Mouse (Mus musculus) 3T3-L1 (cell line): ENCODE results near the gene Duox2.
A peak's percentile ranks its signal among the peaks of the same experiment; 100 is the strongest.
"Not testable (repeated sequence)": the region's sequence is repeated elsewhere in the genome, so short reads cannot be mapped to it uniquely, and the experiment has no call there.

Experiments used
- DNase-seq: peaks from one replicate; pipeline ENCODE4 v3.0.0-alpha.2; 2015; ENCODE audit warnings: low read depth, low spot score

The Duox2 gene

GRCm38 (mm10) chr2:122298096-122298499, at the start of gene Duox2:
Gene Duox2 (minus strand): TSS chr2:122298449.
- no peak for DNase-seq

- DNase-seq: no peak
Measured at GRCm38 (mm10) chr2:122347257-122347656, 49.0 kb upstream of the Duox2 start.

- not testable (repeated sequence) for DNase-seq
Measured at GRCm38 (mm10) chr2:122346164-122346563, 47.9 kb upstream of the Duox2 start.

- no peak for DNase-seq
Measured at GRCm38 (mm10) chr2:122345106-122345893, 47.1 kb upstream of the Duox2 start.

GRCm38 (mm10) chr2:122337291-122337690, 39.0 kb upstream of the Duox2 start:
- no peak for DNase-seq

GRCm38 (mm10) chr2:122334170-122334569, 35.9 kb upstream of the Duox2 start:
- peak; percentile 60 for DNase-seq

- DNase-seq: no peak
Measured at GRCm38 (mm10) chr2:122332222-122332621, 34.0 kb upstream of the Duox2 start.

- DNase-seq: not testable (repeated sequence)
Measured at GRCm38 (mm10) chr2:122330317-122330716, 32.1 kb upstream of the Duox2 start.

- DNase-seq: peak; percentile 89
Measured at GRCm38 (mm10) chr2:122327986-122328385, 29.7 kb upstream of the Duox2 start.

GRCm38 (mm10) chr2:122325361-122325760, 27.1 kb upstream of the Duox2 start:
- DNase-seq: peak; percentile 61

GRCm38 (mm10) chr2:122324586-122324985, 26.3 kb upstream of the Duox2 start:
- no peak for DNase-seq

GRCm38 (mm10) chr2:122323960-122324359, 25.7 kb upstream of the Duox2 start:
- DNase-seq: no peak

GRCm38 (mm10) chr2:122317384-122317783, 19.1 kb upstream of the Duox2 start:
- no peak for DNase-seq

GRCm38 (mm10) chr2:122315372-122315771, 17.1 kb upstream of the Duox2 start, which contains the start of gene Duox1:
Gene Duox1 (plus strand): TSS chr2:122315672.
- DNase-seq: no peak

GRCm38 (mm10) chr2:122313536-122313935, 15.3 kb upstream of the Duox2 start, which contains the start of gene Duoxa1:
Gene Duoxa1 (minus strand): TSS chr2:122313730.
- DNase-seq: no peak

- DNase-seq: peak; percentile 64
Measured at GRCm38 (mm10) chr2:122312722-122313417, 14.6 kb upstream of the Duox2 start.

GRCm38 (mm10) chr2:122311561-122311960, 13.3 kb upstream of the Duox2 start:
- no peak for DNase-seq

GRCm38 (mm10) chr2:122309647-122310046, 11.4 kb upstream of the Duox2 start:
- peak; percentile 45 for DNase-seq

GRCm38 (mm10) chr2:122306184-122306583, 7.9 kb upstream of the Duox2 start:
- DNase-seq: peak; percentile 92

GRCm38 (mm10) chr2:122305097-122305892, 7.0 kb upstream of the Duox2 start:
- peak; percentile 34 for DNase-seq

- DNase-seq: peak; percentile 24
Measured at GRCm38 (mm10) chr2:122304544-122304943, 6.3 kb upstream of the Duox2 start.
